Comparison of ENCODE assay signal across 27 mouse cellular contexts in genomic region chr11:58249203-58249981, GRCm38 (mm10). TPM values are rescaled to one million over a fixed set of nuclear protein-coding genes. Genes with fewer than 3 reads are reported as not detected.
DNase-seq lines count a peak whose midpoint lies in the region; ATAC-seq and TF ChIP-seq lines count a peak whose summit lies in the region.
"Had no signal": no experiment of that assay in that cellular context is flagged by ENCODE, and none has a peak within 500 bp of the region (broad histone marks: within the 10 kb centered on the region; RNA-seq: fewer than 3 reads in every experiment).

No protein-coding gene starts in this region.

- no peak overlapping the region for H3K27ac ChIP-seq in intestine, embryonic 15.5 days
- no peak overlapping the region for H3K27ac ChIP-seq in intestine, postnatal 0 days (ENCODE audit: low read depth, low read length)
- H3K27ac ChIP-seq in stomach, postnatal 0 days (replicated peaks): no peak overlapping the region
- H3K27ac ChIP-seq: embryonic facial prominence, embryonic 10.5 days; embryonic facial prominence, embryonic 12.5 days; forebrain, embryonic 13.5 days; forebrain, embryonic 15.5 days had no signal

- H3K4me2 ChIP-seq in intestine, embryonic 15.5 days (replicated peaks): no peak overlapping the region
- H3K4me2 ChIP-seq in intestine, postnatal 0 days (replicated peaks; ENCODE audit: low read depth): no peak overlapping the region
- no peak overlapping the region for H3K4me2 ChIP-seq in stomach, postnatal 0 days (replicated peaks; ENCODE audit: low read depth)
- H3K4me2 ChIP-seq: embryonic facial prominence, embryonic 12.5 days; forebrain, embryonic 13.5 days; forebrain, embryonic 15.5 days had no signal

- H3K36me3 ChIP-seq in intestine, embryonic 15.5 days: no peaks in the 10 kb centered on the region
- H3K36me3 ChIP-seq in intestine, postnatal 0 days (ENCODE audit: control insufficient read depth, insufficient read depth): no peaks in the 10 kb centered on the region
- H3K36me3 ChIP-seq in stomach, postnatal 0 days (ENCODE audit: control insufficient read depth, insufficient read depth, low read length): no peaks in the 10 kb centered on the region
- H3K36me3 ChIP-seq: embryonic facial prominence, embryonic 10.5 days; embryonic facial prominence, embryonic 12.5 days; forebrain, embryonic 15.5 days; G1E had no signal

- H3K9ac ChIP-seq in intestine, embryonic 15.5 days: no peak overlapping the region
- no peak overlapping the region for H3K9ac ChIP-seq in intestine, postnatal 0 days (ENCODE audit: low read depth, low read length)
- H3K9ac ChIP-seq in stomach, postnatal 0 days (ENCODE audit: low read length): no peak overlapping the region
- H3K9ac ChIP-seq: embryonic facial prominence, embryonic 12.5 days; forebrain, embryonic 13.5 days; forebrain, embryonic 15.5 days; forebrain, postnatal 0 days had no signal

- TF ChIP-seq EP300 in stomach, postnatal 0 days (optimal IDR thresholded peaks at IDR 0.05): no peak

- peak; percentile 56 for ATAC-seq in intestine, embryonic 15.5 days
- ATAC-seq in intestine, postnatal 0 days: no peak
- ATAC-seq in stomach, postnatal 0 days (ENCODE audit: low FRiP score, low TSS enrichment): peak; percentile 83
- ATAC-seq: activated CD4-positive, CD25-positive, alpha-beta regulatory T cell, adult 4 months; CD4-positive, CD25-positive, alpha-beta regulatory T cell, adult 4 months; forebrain, embryonic 13.5 days; forebrain, embryonic 15.5 days; forebrain, postnatal 0 days; Patski had no signal

- intact Hi-C loops in heart, postnatal 14 days (cut with DNase I): no loop called here

- no peaks in the 10 kb centered on the region for H3K27me3 ChIP-seq in intestine, embryonic 15.5 days (replicated peaks)
- H3K27me3 ChIP-seq in intestine, postnatal 0 days (replicated peaks; ENCODE audit: control insufficient read depth, insufficient read depth, low read length): no peaks in the 10 kb centered on the region
- H3K27me3 ChIP-seq in stomach, postnatal 0 days (ENCODE audit: control insufficient read depth, insufficient read depth, low read length): no peaks in the 10 kb centered on the region
- H3K27me3 ChIP-seq: forebrain, embryonic 13.5 days; forebrain, embryonic 15.5 days; Patski had no signal

- no peaks in the 10 kb centered on the region for H3K9me3 ChIP-seq in intestine, embryonic 15.5 days
- no peaks in the 10 kb centered on the region for H3K9me3 ChIP-seq in intestine, postnatal 0 days (ENCODE audit: control insufficient read depth)
- no peaks in the 10 kb centered on the region for H3K9me3 ChIP-seq in stomach, postnatal 0 days (ENCODE audit: control insufficient read depth, low read length)
- H3K9me3 ChIP-seq: embryonic facial prominence, embryonic 10.5 days; embryonic facial prominence, embryonic 12.5 days; forebrain, embryonic 13.5 days; forebrain, embryonic 15.5 days; G1E had no signal

- no peak overlapping the region for H3K4me3 ChIP-seq in intestine, embryonic 15.5 days (replicated peaks)
- no peak overlapping the region for H3K4me3 ChIP-seq in intestine, postnatal 0 days (ENCODE audit: low read depth, low read length)
- H3K4me3 ChIP-seq in stomach, postnatal 0 days (ENCODE audit: low read depth, low read length): no peak overlapping the region
- H3K4me3 ChIP-seq: embryonic facial prominence, embryonic 10.5 days; embryonic facial prominence, embryonic 12.5 days; forebrain, embryonic 13.5 days; forebrain, embryonic 15.5 days had no signal

- no peak for TF ChIP-seq CTCF in intestine, postnatal 0 days (IDR thresholded peaks at IDR 0.05; ENCODE audit: low read depth)
- no peak for TF ChIP-seq CTCF in stomach, postnatal 0 days (IDR thresholded peaks at IDR 0.05; ENCODE audit: low read depth)

- DNase-seq in heart, adult 11 months: peak; percentile 79
- DNase-seq in heart, postnatal 14 days: no peak
- peak; percentile 57 for DNase-seq in stomach, postnatal 0 days (ENCODE audit: low spot score)
- no peak for DNase-seq in adrenal gland, postnatal 4 days (ENCODE audit: low spot score in 2 of 2)
- DNase-seq: adrenal gland, adult 8-10 months; adrenal gland, postnatal 14 days; adrenal gland, postnatal 36 days; B cell, adult 2 months; cerebellum, adult 11-12 months; cerebellum, adult 2 months; cerebellum, adult 9-10 months; cerebellum, postnatal 10 days; cerebellum, postnatal 25 days; forebrain, postnatal 0 days had no signal

- 62% methylated on average over 7 of the region's 7 CpGs for WGBS in intestine, embryonic 15.5 days
- 52% methylated on average over 7 of the region's 7 CpGs for WGBS in intestine, postnatal 0 days
- WGBS in stomach, postnatal 0 days: 48% methylated on average over 7 of the region's 7 CpGs

- no peaks in the 10 kb centered on the region for H3K4me1 ChIP-seq in intestine, embryonic 15.5 days (replicated peaks)
- no peaks in the 10 kb centered on the region for H3K4me1 ChIP-seq in intestine, postnatal 0 days (replicated peaks; ENCODE audit: control insufficient read depth, insufficient read depth, low read length)
- 0 out of 2 replicates have a peak, but pooled peaks cover 3% of the 10 kb centered on the region for H3K4me1 ChIP-seq in stomach, postnatal 0 days (replicated peaks; ENCODE audit: control insufficient read depth, insufficient read depth)
- H3K4me1 ChIP-seq: embryonic facial prominence, embryonic 10.5 days; embryonic facial prominence, embryonic 12.5 days; forebrain, embryonic 15.5 days had no signal

RNA-seq across cellular contexts. Expression of gene 4930438A08Rik, which starts 25.2 kb away (rescaled TPM):
- total RNA-seq in heart, postnatal 14 days (2021): not detected
- not detected in 2 replicates for polyA plus RNA-seq in intestine, embryonic 15.5 days (2015; fragmentation: Nextera tagmentation; extraction: Ambion mirVana)
- not detected in 2 replicates for polyA plus RNA-seq in intestine, postnatal 0 days (2015; fragmentation: Nextera tagmentation; extraction: Ambion mirVana)
- polyA plus RNA-seq in stomach, postnatal 0 days (2015; fragmentation: Nextera tagmentation; extraction: Ambion mirVana): 0.49 and 0.50 TPM in 2 replicates
- total RNA-seq in adrenal gland, postnatal 4 days (2021): under 1 TPM; 0.28 to 0.85 TPM
- total RNA-seq: adrenal gland, adult 18-20 months; adrenal gland, adult 8-10 months; adrenal gland, postnatal 14 days; adrenal gland, postnatal 36 days; CH12.LX; forebrain, postnatal 0 days had no signal
- polyA plus RNA-seq: activated CD4-positive, CD25-positive, alpha-beta regulatory T cell, adult 4 months; CD4-positive, CD25-positive, alpha-beta regulatory T cell, adult 4 months; cerebellum, adult 2 months; cortical plate, adult 2 months; embryonic facial prominence, embryonic 10.5 days; forebrain, embryonic 13.5 days; forebrain, embryonic 15.5 days; forebrain, postnatal 0 days; G1E; Patski had no signal

RNA-seq across cellular contexts. Expression of gene Irgm2, which starts 50.0 kb away (rescaled TPM):
- 1 to 10 TPM; 6.9 to 7.0 TPM for total RNA-seq in heart, postnatal 14 days (2021)
- polyA plus RNA-seq in intestine, embryonic 15.5 days (2015; fragmentation: Nextera tagmentation; extraction: Ambion mirVana): 3.8 TPM in 2 replicates
- polyA plus RNA-seq in intestine, postnatal 0 days (2015; fragmentation: Nextera tagmentation; extraction: Ambion mirVana): 5.4 and 6.4 TPM in 2 replicates
- 3.8 and 3.9 TPM in 2 replicates for polyA plus RNA-seq in stomach, postnatal 0 days (2015; fragmentation: Nextera tagmentation; extraction: Ambion mirVana)
- 10 to 100 TPM; 10.7 to 14.4 TPM for total RNA-seq in adrenal gland, postnatal 4 days (2021)

RNA-seq across cellular contexts. Expression of gene Igtp, which starts 50.0 kb away (rescaled TPM):
- 1 to 10 TPM; 3.8 to 4.8 TPM for total RNA-seq in heart, postnatal 14 days (2021)
- polyA plus RNA-seq in intestine, embryonic 15.5 days (2015; fragmentation: Nextera tagmentation; extraction: Ambion mirVana): 5.0 and 5.6 TPM in 2 replicates
- 10.9 and 11.5 TPM in 2 replicates for polyA plus RNA-seq in intestine, postnatal 0 days (2015; fragmentation: Nextera tagmentation; extraction: Ambion mirVana)
- 4.1 and 4.7 TPM in 2 replicates for polyA plus RNA-seq in stomach, postnatal 0 days (2015; fragmentation: Nextera tagmentation; extraction: Ambion mirVana)
- 10 to 100 TPM in 1 of 2 experiments, 1 to 10 TPM in 1; 9.8 to 15.3 TPM for total RNA-seq in adrenal gland, postnatal 4 days (2021)

RNA-seq across cellular contexts. Expression of gene Zfp692, which starts 57.5 kb away (rescaled TPM):
- total RNA-seq in heart, postnatal 14 days (2021): 1 to 10 TPM; 3.9 to 4.7 TPM
- polyA plus RNA-seq in intestine, embryonic 15.5 days (2015; fragmentation: Nextera tagmentation; extraction: Ambion mirVana): 22.1 and 23.6 TPM in 2 replicates
- 3.9 and 4.7 TPM in 2 replicates for polyA plus RNA-seq in intestine, postnatal 0 days (2015; fragmentation: Nextera tagmentation; extraction: Ambion mirVana)
- 13.7 and 14.8 TPM in 2 replicates for polyA plus RNA-seq in stomach, postnatal 0 days (2015; fragmentation: Nextera tagmentation; extraction: Ambion mirVana)
- 10 to 100 TPM; 13.4 to 15.0 TPM for total RNA-seq in adrenal gland, postnatal 4 days (2021)

Comparison
In these comparisons a context has a peak if more than half of its experiments do, and no peak if none do; other contexts are left out.
1. DNase-seq: peak in heart, adult 11 months (single experiment) and stomach, postnatal 0 days (single experiment); none in heart, postnatal 14 days (0 of 2) and adrenal gland, postnatal 4 days (0 of 2).